Mouse (Mus musculus) liver, adult (tissue): Measurements from ENCODE around the gene Wdr24.

Source experiments
- GATA4 ChIP-seq: IDR thresholded peaks from 2 replicates; pipeline ENCODE4 v1.6.1; 2014; ENCODE audit warnings: mild to moderate bottlenecking, low read length; ENCODE audit not compliant: insufficient replicate concordance

Gene Wdr24

DNA sequence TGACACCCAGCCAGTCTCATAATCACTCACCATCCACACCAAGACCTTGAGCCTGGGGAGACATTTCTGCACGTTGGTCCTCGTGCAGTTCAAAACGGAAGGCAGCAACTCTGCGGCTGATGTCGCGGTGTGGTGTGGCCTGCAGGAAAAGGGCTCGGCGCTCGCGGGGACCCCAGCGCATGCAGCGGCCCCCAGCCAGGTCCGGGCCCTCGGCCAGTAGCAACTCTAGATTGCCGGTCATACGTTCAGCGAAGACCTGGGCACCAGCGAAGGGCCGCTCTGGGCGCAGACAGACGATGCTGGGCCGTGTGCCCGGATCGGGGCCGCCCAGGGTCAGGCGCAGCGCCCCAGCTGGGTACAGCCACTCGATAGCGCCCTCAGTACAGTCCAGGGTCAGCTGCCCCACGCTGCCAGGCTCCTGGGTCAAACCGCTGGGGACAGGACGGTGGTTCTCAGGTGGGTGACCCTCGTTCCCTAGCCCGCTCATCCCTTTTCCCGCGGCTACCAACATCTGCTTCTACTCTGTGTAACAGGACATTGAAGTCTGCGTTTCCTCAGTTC is 27.1 kb upstream of the Wdr24 start:
- no peak for TF ChIP-seq GATA4

DNA sequence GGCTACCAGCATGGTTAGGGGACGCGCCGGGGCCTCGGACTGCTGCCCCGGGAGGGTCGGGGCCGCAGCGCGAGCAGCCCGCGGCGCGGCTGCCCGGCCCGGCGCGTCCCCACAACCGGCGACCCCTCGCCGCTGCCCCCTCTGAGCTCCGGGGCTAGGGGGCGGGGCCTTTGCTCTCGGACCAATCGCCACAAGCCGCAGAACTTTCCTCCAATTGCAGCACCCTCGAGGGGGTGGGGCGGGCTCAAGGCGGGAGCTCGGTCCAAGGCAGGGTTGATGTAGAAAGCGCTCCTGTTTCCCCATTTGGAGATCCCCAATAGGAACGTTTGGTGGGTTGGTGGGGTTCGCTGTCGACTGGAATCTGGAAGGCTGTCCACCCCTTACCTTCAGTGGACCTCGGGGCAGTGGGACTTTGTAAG is 26.5 kb upstream of the Wdr24 start, which contains the start of gene Metrn:
Gene Metrn, minus strand, starts transcription at position 186 of the 419 bp plus-strand sequence.
- TF ChIP-seq GATA4: no peak

DNA sequence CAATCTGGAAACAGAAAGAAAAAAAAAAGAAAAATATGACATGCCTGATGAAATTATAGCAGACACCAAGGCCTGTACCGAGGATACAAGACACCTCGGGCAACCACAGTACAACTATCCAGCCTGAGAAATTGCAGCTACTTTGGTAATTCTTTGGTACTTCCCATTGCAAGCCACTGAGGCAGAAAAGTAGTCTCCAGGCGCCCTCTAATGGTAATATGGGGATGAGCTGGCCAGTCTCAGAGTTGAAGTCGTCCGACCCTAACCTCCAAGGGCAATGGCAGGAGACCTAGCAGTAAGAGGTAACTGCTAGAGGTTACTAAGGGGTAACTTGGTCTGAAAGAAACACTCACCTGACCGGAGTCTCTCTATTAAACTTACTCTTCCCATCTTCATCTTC is 22.4 kb upstream of the Wdr24 start:
- TF ChIP-seq GATA4: no peak

DNA sequence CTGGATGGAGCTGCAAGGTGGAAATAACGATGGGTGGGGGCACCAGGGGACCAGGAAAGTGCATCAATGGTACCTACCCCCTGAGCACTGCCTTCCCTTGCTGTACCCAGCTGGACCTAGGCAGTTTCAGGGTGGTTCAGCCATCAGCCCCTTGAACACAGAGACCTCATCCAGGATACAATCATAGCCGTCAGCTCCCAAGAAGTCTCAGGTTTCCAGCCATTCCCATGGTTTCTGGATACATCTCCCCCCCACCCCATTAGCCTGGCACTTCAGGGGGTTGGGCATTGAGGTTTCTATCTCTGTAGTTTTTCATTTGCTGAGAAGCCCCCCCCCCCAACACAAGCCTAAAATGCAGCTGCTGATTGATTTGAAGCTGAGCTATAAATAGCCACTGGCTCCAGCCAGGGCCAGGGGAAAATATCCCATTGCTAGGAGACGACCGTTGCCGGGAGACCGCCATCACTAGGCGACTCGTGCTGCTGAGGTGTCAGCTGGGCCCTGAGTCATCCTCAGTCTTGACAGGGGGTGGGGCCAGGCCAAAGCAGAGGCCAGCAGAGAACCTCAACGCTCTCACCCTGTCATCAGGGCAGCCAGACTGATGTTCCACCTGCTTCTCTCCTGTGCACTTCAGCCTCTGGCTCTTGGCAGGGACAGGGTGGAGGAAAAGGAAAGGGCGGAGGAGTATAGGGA is 20.5 kb upstream of the Wdr24 start:
- TF ChIP-seq GATA4: no peak

DNA sequence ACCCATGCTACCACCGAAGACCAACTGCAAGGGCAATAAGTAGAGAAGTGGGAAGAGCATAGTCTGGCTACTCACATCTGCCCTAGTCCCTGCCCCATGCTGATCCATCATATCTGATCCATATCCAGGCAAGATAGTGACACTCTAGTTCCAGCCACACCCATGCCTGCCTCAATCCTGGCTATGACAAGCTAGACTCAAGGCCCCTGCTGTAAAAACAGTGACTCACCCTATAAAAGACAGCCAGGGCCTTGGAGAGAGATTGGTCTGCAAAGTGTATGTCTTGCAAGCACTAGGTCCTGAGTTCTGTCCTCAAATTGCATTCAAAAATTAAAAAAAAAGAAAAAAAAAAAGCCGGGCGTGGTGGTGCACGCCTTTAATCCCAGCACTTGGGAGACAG is 16.9 kb upstream of the Wdr24 start:
- no peak for TF ChIP-seq GATA4

DNA sequence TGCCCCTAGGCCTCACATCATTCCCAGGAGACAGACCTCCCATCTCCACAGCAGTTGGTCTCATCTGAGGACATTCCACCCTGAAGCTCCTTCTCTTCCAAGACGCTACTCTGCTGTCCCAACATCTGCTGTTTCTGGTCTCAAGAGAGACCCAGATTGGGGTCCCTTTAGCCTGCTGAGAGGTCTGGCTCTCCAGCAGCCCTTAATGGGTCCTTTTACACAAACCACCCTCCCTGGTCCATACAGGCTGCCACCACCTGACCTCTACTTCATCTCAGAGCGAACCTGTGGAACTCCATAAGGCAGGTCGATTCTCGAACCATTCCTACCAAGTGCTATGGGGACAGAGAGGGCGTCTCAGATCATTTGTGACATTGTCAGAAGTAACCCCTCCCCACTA is 15.4 kb upstream of the Wdr24 start:
- no peak for TF ChIP-seq GATA4

DNA sequence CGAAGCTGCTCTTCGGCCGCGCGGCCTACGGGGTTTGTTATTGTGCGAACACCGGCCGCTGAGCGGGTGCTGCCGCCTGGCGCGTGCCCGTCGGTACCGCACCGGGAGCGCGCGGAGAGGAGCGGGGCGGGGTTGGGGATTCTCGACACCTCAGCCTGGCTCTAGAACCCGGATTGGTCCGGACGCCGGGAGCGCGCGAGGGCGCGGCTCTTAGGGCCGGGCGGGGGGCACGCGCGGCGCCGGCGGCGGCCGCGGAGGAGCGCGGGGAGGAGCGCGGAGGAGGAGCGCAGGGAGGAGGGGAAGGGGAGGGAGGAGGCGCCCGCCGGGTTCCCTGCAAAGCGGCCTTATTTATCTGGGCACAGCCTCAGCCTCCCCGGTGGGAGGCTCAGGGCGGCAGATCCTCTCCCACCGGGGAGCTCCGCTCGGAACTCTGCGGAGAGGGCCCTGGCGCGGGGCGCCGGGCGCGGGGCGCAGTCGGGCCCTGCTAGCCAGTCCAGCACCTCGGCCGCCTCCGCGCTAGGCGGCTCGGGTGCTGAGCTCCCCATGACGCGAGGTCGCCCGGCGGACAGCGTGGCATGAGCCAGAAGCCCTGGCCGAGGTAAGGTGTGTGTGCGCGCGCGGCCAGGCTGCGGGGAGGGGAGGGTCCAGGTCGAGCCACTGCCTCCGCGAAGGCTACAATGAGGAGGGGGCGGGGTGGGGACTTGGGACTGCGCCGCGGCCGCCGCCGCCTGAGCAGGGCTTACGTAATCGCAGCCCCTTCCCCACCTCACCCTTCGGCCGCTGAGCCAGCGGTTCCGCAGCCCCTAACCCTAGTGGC is 14.4 kb upstream of the Wdr24 start, which contains the start of gene Fbxl16:
Gene Fbxl16, plus strand, starts transcription at position 297 of the 817 bp plus-strand sequence.
- TF ChIP-seq GATA4: no peak

DNA sequence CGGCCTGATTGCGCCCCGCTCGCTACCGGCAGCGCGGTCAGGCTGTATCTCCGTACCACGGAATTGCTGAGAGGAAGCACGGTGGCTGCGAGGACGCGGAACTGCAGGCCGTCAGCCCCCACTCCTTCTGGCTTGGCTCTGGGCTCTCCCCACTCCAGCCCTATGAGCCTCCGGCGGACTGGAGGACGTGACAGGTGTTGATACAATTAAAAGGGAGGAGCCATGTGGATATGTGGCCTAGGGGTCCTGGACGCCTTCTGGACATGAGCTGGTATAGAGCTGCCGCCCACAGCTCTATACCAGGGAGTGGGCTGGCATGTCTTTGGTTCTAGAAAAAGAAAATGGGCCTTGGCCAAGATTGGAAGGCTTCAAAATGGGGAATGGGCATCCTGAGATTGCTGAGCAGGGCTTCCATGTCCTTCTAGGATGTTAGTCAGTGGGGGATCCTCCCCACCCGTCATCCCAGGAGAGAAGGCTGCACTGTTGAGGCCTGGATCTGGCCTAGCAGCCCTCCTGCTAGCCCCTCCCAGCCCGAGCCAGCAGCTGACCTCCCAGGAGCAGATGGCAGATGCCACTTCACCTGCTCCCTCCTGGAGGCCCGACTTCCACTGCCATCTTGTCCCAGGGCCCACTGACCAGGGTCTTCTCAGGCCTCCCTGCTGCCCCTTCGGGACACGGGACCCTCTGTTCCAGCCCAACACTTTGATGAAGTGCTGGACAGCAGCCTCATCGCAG is 13.7 kb upstream of the Wdr24 start:
- no peak for TF ChIP-seq GATA4

DNA sequence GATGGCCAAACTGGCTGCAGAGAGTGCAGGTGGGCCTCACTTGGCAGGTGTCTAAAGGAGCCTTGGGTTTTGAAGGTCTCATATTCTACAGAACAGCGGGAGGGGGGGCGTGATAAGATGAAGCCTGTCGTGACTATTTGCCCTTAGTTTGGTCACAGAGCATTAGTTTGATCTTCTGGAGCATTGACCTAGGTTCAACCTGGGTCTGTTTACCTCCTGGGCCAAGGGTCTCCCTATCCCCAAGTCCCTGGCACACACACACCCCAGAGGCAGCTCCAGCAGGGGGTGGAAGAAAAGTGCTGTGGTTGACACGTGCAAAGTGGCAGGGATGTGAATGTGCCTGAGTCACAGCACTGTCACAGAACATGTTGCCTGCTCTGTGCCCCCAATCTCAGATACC is 12.5 kb upstream of the Wdr24 start:
- TF ChIP-seq GATA4: no peak

DNA sequence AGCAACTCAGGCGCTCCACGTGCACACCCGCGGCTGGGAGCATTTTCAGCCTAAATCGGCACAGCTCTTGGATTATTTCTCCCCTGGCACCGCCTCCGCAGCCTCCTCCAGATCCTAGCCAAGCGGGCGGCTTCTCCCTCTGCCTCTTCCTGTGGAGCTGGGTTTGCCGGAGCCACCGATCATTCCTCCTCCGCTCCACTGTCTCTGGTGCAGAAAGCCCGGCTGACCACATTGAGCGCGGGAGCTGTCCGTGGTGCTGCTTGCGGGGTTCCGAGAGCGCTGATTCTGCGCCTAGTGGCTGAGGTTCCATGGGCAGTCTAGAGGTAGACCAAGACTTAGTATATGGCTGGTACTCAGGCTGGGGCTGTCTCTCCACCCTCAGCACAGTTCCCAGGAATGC is 10.0 kb upstream of the Wdr24 start:
- no peak for TF ChIP-seq GATA4

DNA sequence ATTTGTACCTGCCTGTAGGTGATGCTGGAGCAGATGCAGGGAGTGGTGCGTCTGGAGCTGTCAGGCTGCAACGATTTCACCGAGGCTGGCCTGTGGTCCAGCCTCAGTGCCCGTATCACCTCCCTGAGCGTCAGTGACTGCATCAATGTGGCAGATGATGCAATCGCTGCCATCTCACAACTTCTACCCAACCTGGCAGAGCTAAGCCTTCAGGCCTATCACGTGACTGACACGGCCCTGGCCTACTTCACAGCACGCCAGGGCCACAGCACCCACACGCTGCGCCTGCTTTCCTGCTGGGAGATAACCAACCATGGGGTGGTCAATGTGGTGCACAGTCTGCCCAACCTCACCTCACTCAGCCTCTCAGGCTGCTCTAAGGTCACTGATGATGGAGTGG is 5.8 kb upstream of the Wdr24 start:
- no peak for TF ChIP-seq GATA4

DNA sequence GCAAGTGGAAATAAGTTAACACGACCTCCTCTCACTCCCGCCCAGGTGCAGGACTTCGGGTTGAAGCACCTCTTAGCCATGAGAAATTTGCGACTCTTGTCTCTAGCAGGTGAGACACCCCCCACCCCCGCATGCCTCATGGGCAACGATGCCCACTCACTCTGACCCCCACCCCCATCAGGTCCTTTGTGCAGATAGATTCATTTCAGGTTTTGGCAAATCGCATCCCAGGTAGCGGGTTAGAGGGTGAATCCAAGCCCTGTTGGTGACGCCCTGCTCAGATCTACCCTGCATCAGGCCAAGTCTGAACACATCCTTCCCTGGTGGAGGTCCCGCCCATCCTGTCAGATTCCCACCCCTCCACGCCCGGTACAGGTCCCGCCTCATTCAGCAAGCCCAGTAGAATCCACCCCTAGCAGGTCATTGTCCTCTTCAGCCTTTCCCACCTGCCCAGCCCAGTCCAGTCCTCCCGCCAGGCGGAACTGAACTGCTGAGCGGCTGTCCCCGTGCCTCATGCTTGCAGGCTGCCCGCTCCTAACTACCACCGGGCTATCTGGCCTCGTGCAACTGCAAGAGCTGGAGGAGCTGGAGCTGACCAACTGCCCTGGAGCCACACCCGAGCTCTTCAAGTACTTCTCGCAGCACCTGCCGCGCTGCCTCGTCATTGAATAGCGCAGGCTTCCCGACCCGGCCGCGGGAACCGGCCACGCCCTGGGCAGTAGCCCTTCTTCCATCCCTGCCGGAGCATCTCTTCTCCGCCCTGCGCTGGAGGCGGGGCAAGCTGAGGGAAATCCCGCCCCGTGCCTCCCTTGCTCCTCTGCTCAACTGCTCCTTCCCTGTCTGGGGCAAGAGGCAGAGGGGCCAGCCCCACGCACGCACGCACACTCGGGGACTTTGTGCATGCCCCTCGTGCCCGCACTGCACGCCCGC is 4.3 kb upstream of the Wdr24 start:
- TF ChIP-seq GATA4: no peak

DNA sequence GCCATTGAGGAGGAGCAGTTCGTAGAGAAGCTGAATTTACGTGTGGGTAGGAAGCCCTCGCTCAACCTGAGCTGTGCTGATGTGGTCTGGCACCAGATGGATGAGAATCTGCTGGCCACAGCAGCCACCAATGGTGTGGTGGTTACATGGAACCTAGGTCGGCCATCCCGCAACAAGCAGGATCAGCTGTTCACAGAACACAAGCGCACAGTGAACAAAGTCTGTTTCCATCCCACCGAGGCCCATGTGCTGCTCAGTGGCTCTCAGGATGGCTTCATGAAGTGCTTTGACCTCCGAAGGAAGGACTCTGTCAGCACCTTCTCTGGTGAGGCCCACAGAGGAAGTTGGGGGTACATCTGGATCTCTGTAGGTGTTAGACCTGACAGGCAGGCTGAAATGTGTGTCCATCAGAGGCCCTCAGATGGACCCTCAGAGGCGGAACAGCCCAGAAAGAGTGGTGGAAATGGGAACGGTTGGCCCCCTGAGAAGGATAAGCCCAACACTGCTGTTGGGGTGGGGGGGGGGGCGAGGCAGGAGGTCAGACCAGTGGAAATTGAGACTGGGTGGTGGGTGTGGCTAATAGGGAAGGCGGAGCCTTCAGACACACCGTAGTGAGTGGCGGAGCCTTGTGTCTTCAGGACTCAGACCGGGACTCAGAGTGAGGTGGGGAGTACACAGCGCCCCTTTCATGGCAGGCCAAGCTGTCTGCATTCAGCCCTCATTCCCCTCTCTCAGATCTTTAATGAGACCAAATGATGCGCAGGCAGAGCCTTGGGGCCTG is 1.1 kb downstream of the Wdr24 start:
- no peak for TF ChIP-seq GATA4

DNA sequence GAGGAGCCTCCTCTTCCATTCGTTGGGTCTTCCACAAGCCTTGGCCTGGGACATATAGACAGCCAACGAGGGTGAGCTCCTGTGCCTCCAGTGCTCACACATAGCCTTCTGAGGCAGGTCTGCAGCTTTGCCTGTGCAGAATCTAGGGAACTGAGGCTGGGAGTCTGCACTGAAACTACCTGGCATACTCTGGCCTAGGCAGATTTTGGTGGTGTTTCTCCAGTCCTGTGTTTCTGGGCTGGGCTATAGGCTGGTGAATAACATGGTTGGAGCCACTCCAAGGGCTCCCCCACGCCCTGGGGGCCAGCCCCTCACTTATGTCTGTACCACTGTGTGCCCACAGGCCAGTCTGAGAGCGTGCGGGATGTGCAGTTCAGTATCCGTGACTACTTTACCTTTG is 1.9 kb downstream of the Wdr24 start:
- TF ChIP-seq GATA4: no peak
